Mouse (Mus musculus) lung, adult 2 months (tissue): ENCODE measurements at regions not wholly inside any gene's neighbourhood (a gene's known extent, or its start where the extent isn't known, plus 50 kb on each side); places are given as distances from the start of the nearest gene placed in this dataset.

Source experiments
- CTCF ChIP-seq: fragments of 200-500 bp; IDR thresholded peaks from 2 replicates; pipeline ENCODE4 v1.5.1; 2011; ENCODE audit warnings: mild to moderate bottlenecking, low read length, control low read depth; ENCODE audit not compliant: insufficient read depth
- POLR2A ChIP-seq: fragments of 200-500 bp; IDR thresholded peaks from 2 replicates; pipeline ENCODE4 v1.6.1; 2011; ENCODE audit warnings: low read depth, mild to moderate bottlenecking, control low read depth, low read length, borderline replicate concordance; ENCODE audit errors: extremely low read depth

GRCm38 (mm10) chr8:35217604-35218003 is 548.0 kb upstream of the Gm19410 start:
- TF ChIP-seq CTCF: no peak
- no peak for TF ChIP-seq POLR2A
